Mouse (Mus musculus) intestine, postnatal 0 days (tissue): ENCODE results near the gene Cbx6. TPM values are rescaled to one million over a fixed set of nuclear protein-coding genes. Genes with fewer than 3 reads are reported as not detected.

Experiments
- ATAC-seq: fragments of 200-750 bp; cut with Nextera tagmentation; 2 replicates; pipeline ENCODE4 v1.8.0; 2017; ENCODE audit warnings: mild to moderate bottlenecking, moderate TSS enrichment, moderate library complexity
- H3K27ac ChIP-seq: fragments of 300-500 bp; sonication (generic); 2 replicates; pipeline ENCODE4 v1.5.1; 2014; ENCODE audit warnings: mild to moderate bottlenecking, low read depth, low read length, moderate library complexity
- H3K27me3 ChIP-seq: fragments of 300-500 bp; sonication (generic); replicated peaks from 2 replicates; pipeline ENCODE4 v1.6.1; 2014; ENCODE audit warnings: low read length, mixed read lengths; ENCODE audit not compliant: control insufficient read depth, insufficient read depth
- H3K36me3 ChIP-seq: fragments of 300-500 bp; sonication (generic); 2 replicates; pipeline ENCODE4 v1.6.1; 2014; ENCODE audit warnings: mild to moderate bottlenecking, moderate library complexity; ENCODE audit not compliant: control insufficient read depth, insufficient read depth
- H3K4me1 ChIP-seq: fragments of 300-500 bp; sonication (generic); replicated peaks from 2 replicates; pipeline ENCODE4 v1.6.1; 2014; ENCODE audit warnings: antibody characterized with exemption, low read length, mixed read lengths; ENCODE audit not compliant: control insufficient read depth, insufficient read depth
- H3K4me2 ChIP-seq: fragments of 300-500 bp; sonication (generic); replicated peaks from 2 replicates; pipeline ENCODE4 v1.6.1; 2014; ENCODE audit warnings: low read depth, mild to moderate bottlenecking, moderate library complexity
- H3K4me3 ChIP-seq: fragments of 300-500 bp; sonication (generic); 2 replicates; pipeline ENCODE4 v1.5.1; 2014; ENCODE audit warnings: low read depth, low read length
- H3K9ac ChIP-seq: fragments of 300-500 bp; sonication (generic); 2 replicates; pipeline ENCODE4 v1.6.1; 2014; ENCODE audit warnings: mild to moderate bottlenecking, low read depth, low read length
- H3K9me3 ChIP-seq: fragments of 300-500 bp; sonication (generic); 2 replicates; pipeline ENCODE4 v1.6.1; 2016; ENCODE audit warnings: mixed run types; ENCODE audit not compliant: control insufficient read depth
- CTCF ChIP-seq: sonication (generic); IDR thresholded peaks from 2 replicates; pipeline ENCODE4 v1.5.1; 2016; ENCODE audit warnings: low read depth, mild to moderate bottlenecking, control low read depth, antibody characterized with exemption, moderate library complexity
- WGBS: fragments of 180-500 bp; shearing (Covaris S2); extraction: QIAGEN DNeasy Blood & Tissue Kit; methylation state at CpG from one replicate; pipeline ENCODE4 v1.1.7; 2014; 5-methylcytosine and 5-hydroxymethylcytosine counted together
- polyA plus RNA-seq: library from polyadenylated mRNA; unstranded; fragments of >200 nt; fragmentation: Nextera tagmentation; extraction: Ambion mirVana; gene quantifications from 2 replicates; pipeline ENCODE4 v1.2.1, GENCODE M21; 2015

The Cbx6 gene
- polyA plus RNA-seq, result 13.8 and 15.7 TPM in 2 replicates

GRCm38 (mm10) chr15:79834130-79834880, at the start of gene Cbx6, which contains the start of gene Npcd:
TSS of gene Cbx6 (minus strand) at chr15:79834688.
TSS of gene Npcd (minus strand) at chr15:79834237.
- H3K4me1 ChIP-seq, result no peaks in the 10 kb centered on the region
- H3K27me3 ChIP-seq, result no peaks in the 10 kb centered on the region
- H3K9me3 ChIP-seq, result no peaks in the 10 kb centered on the region
- peak within 1 kb of the TSS; percentile 54 for H3K9ac ChIP-seq
- H3K4me3 ChIP-seq, result peak within 1 kb of the TSS; percentile 78
- ATAC-seq, result peak; percentile 79
- no peak for TF ChIP-seq CTCF
- under 1% methylated on average over 56 of the region's 58 CpGs for WGBS
- peak within 1 kb of the TSS; percentile 41 for H3K27ac ChIP-seq
- peak within 1 kb of the TSS; percentile 87 for H3K4me2 ChIP-seq
- no peaks in the 10 kb centered on the region; the same call in 1 of the 2 replicates for H3K36me3 ChIP-seq

DNA sequence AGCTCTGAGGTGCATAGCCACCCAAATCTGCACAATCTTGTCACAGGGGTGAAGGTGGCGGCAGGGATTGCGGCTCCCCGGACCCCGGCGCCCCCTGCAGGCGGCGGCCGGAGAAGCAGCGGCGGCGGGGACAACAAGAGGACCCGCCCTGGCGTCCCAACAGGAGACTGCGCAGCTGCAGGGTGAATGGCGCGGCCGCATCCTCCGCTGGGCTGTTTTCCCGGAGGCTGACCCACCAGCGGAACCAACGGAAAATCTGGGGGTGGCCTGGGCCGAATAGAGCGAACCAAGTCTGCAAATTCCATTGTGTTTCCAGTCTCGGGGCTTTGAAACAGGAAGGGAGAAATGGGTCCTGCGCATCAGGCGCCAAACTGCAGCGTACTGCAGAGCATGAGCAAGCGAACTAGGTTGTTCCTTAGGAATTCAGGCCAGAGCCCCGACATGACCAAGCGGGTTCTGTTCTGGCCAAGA, 48.9 kb upstream of the Cbx6 start:
- under 1% methylated on average over 30 of the region's 30 CpGs for WGBS
- no peak overlapping the region; the same call in 1 of the 2 replicates for H3K27ac ChIP-seq
- no peaks in the 10 kb centered on the region for H3K4me1 ChIP-seq
- ATAC-seq, result peak; percentile 69
- H3K27me3 ChIP-seq, result peaks cover 4% of the 10 kb centered on the region; the same call in 1 of the 2 replicates
- TF ChIP-seq CTCF, result peak; percentile 94
- H3K9me3 ChIP-seq, result no peaks in the 10 kb centered on the region
- peak overlapping the region; percentile 22; the same call in 1 of the 2 replicates for H3K9ac ChIP-seq
- H3K36me3 ChIP-seq, result no peaks in the 10 kb centered on the region
- H3K4me3 ChIP-seq, result peak overlapping the region; percentile 39
- H3K4me2 ChIP-seq, result peak overlapping the region; percentile 72

DNA sequence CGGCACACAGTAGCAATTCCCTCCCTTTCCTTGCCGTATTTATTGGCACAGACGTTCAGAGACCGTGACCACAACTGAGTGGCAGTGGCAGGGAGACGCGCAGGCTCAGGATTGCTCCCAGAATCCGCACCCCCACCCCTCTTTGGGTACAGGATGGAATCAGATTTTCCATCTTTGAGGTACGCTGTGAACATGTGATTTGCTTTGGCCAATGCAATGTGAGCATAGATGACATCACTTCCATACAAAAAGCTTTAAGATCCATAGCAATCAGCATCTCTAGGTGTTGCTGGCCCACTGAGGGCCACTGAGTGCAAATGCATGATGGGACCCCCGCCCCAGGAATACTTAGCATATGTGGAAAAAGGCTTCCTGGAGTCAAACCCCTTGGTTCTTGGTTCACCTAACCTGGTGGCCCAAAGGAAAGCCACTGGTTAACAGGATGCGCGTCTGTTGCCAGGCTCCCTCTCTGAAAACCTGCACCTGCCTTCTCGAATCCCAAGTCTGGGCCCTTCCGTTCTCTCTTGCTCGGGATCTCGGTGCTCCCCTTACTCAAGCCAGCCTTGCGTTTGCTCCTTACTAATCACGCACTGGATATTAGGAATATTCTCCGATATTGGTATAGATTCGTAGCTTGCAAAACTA, 48.3 kb upstream of the Cbx6 start:
- peaks cover 4% of the 10 kb centered on the region; the same call in 1 of the 2 replicates for H3K27me3 ChIP-seq
- WGBS, result 32% methylated on average over 19 of the region's 19 CpGs
- H3K36me3 ChIP-seq, result no peaks in the 10 kb centered on the region
- no peaks in the 10 kb centered on the region for H3K4me1 ChIP-seq
- H3K4me3 ChIP-seq, result peak overlapping the region; percentile 39
- peak overlapping the region; percentile 72 for H3K4me2 ChIP-seq
- no peak for TF ChIP-seq CTCF
- H3K27ac ChIP-seq, result no peak overlapping the region
- H3K9me3 ChIP-seq, result no peaks in the 10 kb centered on the region
- ATAC-seq, result no peak
- no peak overlapping the region for H3K9ac ChIP-seq

GRCm38 (mm10) chr15:79880477-79880876, 46.0 kb upstream of the Cbx6 start:
- 83% methylated on average over 3 of the region's 3 CpGs for WGBS
- H3K27me3 ChIP-seq, result peaks cover 4% of the 10 kb centered on the region; the same call in 1 of the 2 replicates

GRCm38 (mm10) chr15:79879319-79879718, 44.8 kb upstream of the Cbx6 start:
- H3K27me3 ChIP-seq, result peaks cover 4% of the 10 kb centered on the region; the same call in 1 of the 2 replicates
- WGBS, result 18% methylated on average over 13 of the region's 13 CpGs
- no peak overlapping the region for H3K27ac ChIP-seq
- peak overlapping the region; percentile 28; the same call in 1 of the 2 replicates for H3K4me2 ChIP-seq
- H3K36me3 ChIP-seq, result no peaks in the 10 kb centered on the region
- no peak for TF ChIP-seq CTCF
- H3K9ac ChIP-seq, result no peak overlapping the region
- H3K4me3 ChIP-seq, result no peak overlapping the region
- no peaks in the 10 kb centered on the region for H3K9me3 ChIP-seq
- peak; percentile 73 for ATAC-seq
- no peaks in the 10 kb centered on the region for H3K4me1 ChIP-seq

More at GRCm38 (mm10) chr15:79880477-79880876, 46.0 kb upstream of the Cbx6 start:
- no peak for TF ChIP-seq CTCF
- H3K4me3 ChIP-seq, result no peak overlapping the region
- no peak overlapping the region for H3K9ac ChIP-seq
- ATAC-seq, result no peak
- H3K27ac ChIP-seq, result no peak overlapping the region
- H3K4me2 ChIP-seq, result no peak overlapping the region
- H3K4me1 ChIP-seq, result no peaks in the 10 kb centered on the region
- H3K36me3 ChIP-seq, result no peaks in the 10 kb centered on the region
- no peaks in the 10 kb centered on the region for H3K9me3 ChIP-seq

DNA sequence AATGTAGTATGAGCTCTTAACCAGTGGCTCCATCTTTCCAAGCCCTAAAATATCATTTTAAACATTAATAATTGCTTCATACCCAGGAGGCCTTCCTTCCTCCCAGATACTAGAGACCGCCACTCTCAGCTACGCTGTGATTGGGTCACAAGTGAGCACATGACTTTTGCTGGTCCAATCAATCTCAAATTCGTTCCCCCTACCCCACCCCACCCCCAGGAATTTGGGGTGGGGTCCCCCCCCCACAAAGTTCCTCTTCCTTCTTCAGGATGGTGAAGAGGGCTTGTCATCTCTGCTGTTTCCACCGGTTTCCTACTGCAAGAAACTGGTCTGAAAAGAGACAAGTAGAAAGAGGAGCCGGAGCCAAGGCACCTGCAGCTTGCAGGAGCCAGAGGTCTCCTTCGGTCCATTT, 44.2 kb upstream of the Cbx6 start:
- 66% methylated on average over 6 of the region's 6 CpGs for WGBS
- TF ChIP-seq CTCF, result no peak
- no peak overlapping the region for H3K27ac ChIP-seq
- no peak overlapping the region for H3K4me3 ChIP-seq
- H3K9me3 ChIP-seq, result no peaks in the 10 kb centered on the region
- H3K27me3 ChIP-seq, result peaks cover 4% of the 10 kb centered on the region; the same call in 1 of the 2 replicates
- no peaks in the 10 kb centered on the region for H3K4me1 ChIP-seq
- ATAC-seq, result no peak
- peak overlapping the region; percentile 28; the same call in 1 of the 2 replicates for H3K4me2 ChIP-seq
- H3K36me3 ChIP-seq, result no peaks in the 10 kb centered on the region
- H3K9ac ChIP-seq, result no peak overlapping the region
